Mouse (Mus musculus) forebrain, embryonic 11.5 days (tissue): ENCODE measurements around the gene Gid4. TPM values are rescaled to one million over a fixed set of nuclear protein-coding genes. Genes with fewer than 3 reads are reported as not detected.

Experiments used
- ATAC-seq: fragments of 200-750 bp; cut with Nextera tagmentation; replicated peaks from 2 replicates; pipeline ENCODE4 v1.8.0; 2017; ENCODE audit warnings: moderate TSS enrichment; ENCODE audit not compliant: low FRiP score
- DNase-seq: peaks from one replicate; pipeline ENCODE4 v3.0.0-alpha.2; 2017; ENCODE audit warnings: low spot score
- H3K27ac ChIP-seq: fragments of 300-500 bp; sonication (generic); 2 replicates; pipeline ENCODE4 v1.5.1; 2014; ENCODE audit warnings: low read depth, low read length
- H3K27me3 ChIP-seq: fragments of 300-500 bp; sonication (generic); 2 replicates; pipeline ENCODE4 v1.6.1; 2014; ENCODE audit warnings: mild to moderate bottlenecking, low read length, mixed read lengths; ENCODE audit not compliant: control insufficient read depth, insufficient read depth
- H3K36me3 ChIP-seq: fragments of 300-500 bp; sonication (generic); 2 replicates; pipeline ENCODE4 v1.6.1; 2014; ENCODE audit warnings: mild to moderate bottlenecking, low read length, moderate library complexity, mixed read lengths; ENCODE audit not compliant: control insufficient read depth, insufficient read depth
- H3K4me1 ChIP-seq: fragments of 300-500 bp; sonication (generic); replicated peaks from 2 replicates; pipeline ENCODE4 v1.6.1; 2014; ENCODE audit warnings: low read length, mixed read lengths; ENCODE audit not compliant: control insufficient read depth, insufficient read depth
- H3K4me2 ChIP-seq: fragments of 300-500 bp; sonication (generic); 2 replicates; pipeline ENCODE4 v1.6.1; 2014; ENCODE audit warnings: low read depth, mild to moderate bottlenecking, low read length, moderate library complexity, mixed read lengths; ENCODE audit not compliant: severe bottlenecking
- H3K4me3 ChIP-seq: fragments of 300-500 bp; sonication (generic); 2 replicates; pipeline ENCODE4 v1.5.1; 2014; ENCODE audit warnings: low read depth, low read length
- H3K9ac ChIP-seq: fragments of 300-500 bp; sonication (generic); 2 replicates; pipeline ENCODE4 v1.6.1; 2014; ENCODE audit warnings: low read length
- H3K9me3 ChIP-seq: fragments of 300-500 bp; sonication (generic); 2 replicates; pipeline ENCODE4 v1.6.1; 2016; ENCODE audit warnings: low read length, mixed read lengths; ENCODE audit not compliant: control insufficient read depth
- WGBS: fragments of 180-500 bp; shearing (Covaris S2); extraction: QIAGEN DNeasy Blood & Tissue Kit; methylation state at CpG from one replicate; pipeline ENCODE4 v1.1.7; 2014; 5-methylcytosine and 5-hydroxymethylcytosine counted together
- polyA plus RNA-seq: library from polyadenylated mRNA; unstranded; fragments of >200 nt; fragmentation: Nextera tagmentation; extraction: Ambion mirVana; gene quantifications from 2 replicates; pipeline ENCODE4 v1.2.1, GENCODE M21; 2014

Gene Gid4
- polyA plus RNA-seq, 1 experiment from 2014 or later: 38.5 TPM

- Histone ChIP-seq H3K4me1 (peaks cover 5% of the 10 kb centered on the region; the same call in 1 of the 2 replicates), H3K4me2 (no peak overlapping the region), H3K27ac (no peak overlapping the region), H3K9ac (no peak overlapping the region), H3K36me3 (no peaks in the 10 kb centered on the region), H3K27me3 (no peaks in the 10 kb centered on the region), H3K4me3 (no peak overlapping the region), H3K9me3 (no peaks in the 10 kb centered on the region)
- ATAC-seq (no peak), DNase-seq (no peak)
- WGBS: 86% methylated on average over 5 of the region's 5 CpGs
These were observed 31.0 kb upstream of the Gid4 start for GRCm38 (mm10) chr11:60385946-60386345.

- Histone ChIP-seq H3K9ac (no peak overlapping the region), H3K9me3 (no peaks in the 10 kb centered on the region), H3K4me3 (no peak overlapping the region), H3K27ac (no peak overlapping the region), H3K36me3 (no peaks in the 10 kb centered on the region), H3K4me1 (peaks cover 5% of the 10 kb centered on the region; the same call in 1 of the 2 replicates), H3K27me3 (no peaks in the 10 kb centered on the region), H3K4me2 (no peak overlapping the region)
- ATAC-seq (no peak), DNase-seq (no peak)
- 87% methylated on average over 2 of the region's 2 CpGs for WGBS
These were observed 29.0 kb upstream of the Gid4 start for GRCm38 (mm10) chr11:60387944-60388343.

- 88% methylated on average over 6 of the region's 6 CpGs for WGBS
- Histone ChIP-seq H3K27ac (no peak overlapping the region), H3K27me3 (no peaks in the 10 kb centered on the region), H3K9ac (no peak overlapping the region), H3K4me3 (no peak overlapping the region), H3K4me2 (no peak overlapping the region), H3K9me3 (no peaks in the 10 kb centered on the region), H3K4me1 (no peaks in the 10 kb centered on the region), H3K36me3 (no peaks in the 10 kb centered on the region)
- no peak for DNase-seq
- ATAC-seq: no peak
These were observed 25.6 kb upstream of the Gid4 start for GRCm38 (mm10) chr11:60391346-60391745.

GRCm38 (mm10) chr11:60396546-60396945, 20.4 kb upstream of the Gid4 start:
- DNase-seq: no peak
- whole genome bisulfite sequencing: 80% methylated on average over 6 of the region's 6 CpGs

GRCm38 (mm10) chr11:60397172-60397571, 19.8 kb upstream of the Gid4 start:
- H3K4me1 ChIP-seq: no peaks in the 10 kb centered on the region
- H3K9ac ChIP-seq: no peak overlapping the region
- no peak overlapping the region for H3K27ac ChIP-seq
- DNase-seq (no peak), ATAC-seq (no peak)
- no peaks in the 10 kb centered on the region; the same call in 1 of the 2 replicates for H3K36me3 ChIP-seq
- no peaks in the 10 kb centered on the region for H3K27me3 ChIP-seq
- 90% methylated on average over 2 of the region's 2 CpGs for WGBS
- H3K4me2 ChIP-seq: no peak overlapping the region
- no peaks in the 10 kb centered on the region for H3K9me3 ChIP-seq
- H3K4me3 ChIP-seq: no peak overlapping the region

More at GRCm38 (mm10) chr11:60396546-60396945, 20.4 kb upstream of the Gid4 start:
- no peaks in the 10 kb centered on the region for H3K27me3 ChIP-seq
- H3K4me3 ChIP-seq: no peak overlapping the region
- no peak overlapping the region for H3K9ac ChIP-seq
- no peaks in the 10 kb centered on the region for H3K36me3 ChIP-seq
- H3K9me3 ChIP-seq: no peaks in the 10 kb centered on the region
- H3K4me2 ChIP-seq: no peak overlapping the region
- no peak overlapping the region for H3K27ac ChIP-seq
- no peak for ATAC-seq
- no peaks in the 10 kb centered on the region for H3K4me1 ChIP-seq

- DNase-seq: no peak
- Histone ChIP-seq H3K4me2 (no peak overlapping the region), H3K9ac (no peak overlapping the region), H3K36me3 (no peaks in the 10 kb centered on the region; the same call in 1 of the 2 replicates), H3K4me1 (no peaks in the 10 kb centered on the region), H3K9me3 (no peaks in the 10 kb centered on the region), H3K4me3 (no peak overlapping the region), H3K27ac (no peak overlapping the region), H3K27me3 (no peaks in the 10 kb centered on the region)
- no peak for ATAC-seq
- 94% methylated on average over 1 of the region's 1 CpGs for WGBS
These were observed 10.3 kb upstream of the Gid4 start for GRCm38 (mm10) chr11:60406606-60407005.

GRCm38 (mm10) chr11:60412173-60412572, 4.8 kb upstream of the Gid4 start:
- H3K9ac ChIP-seq: no peak overlapping the region
- no peaks in the 10 kb centered on the region for H3K9me3 ChIP-seq
- H3K4me1 ChIP-seq: no peaks in the 10 kb centered on the region
- no peak for ATAC-seq
- peak; percentile 56 for DNase-seq
- no peak overlapping the region for H3K27ac ChIP-seq
- 21% methylated on average over 3 of the region's 3 CpGs for WGBS
- no peaks in the 10 kb centered on the region for H3K27me3 ChIP-seq
- H3K36me3 ChIP-seq: no peaks in the 10 kb centered on the region; the same call in 1 of the 2 replicates
- no peak overlapping the region for H3K4me2 ChIP-seq
- no peak overlapping the region for H3K4me3 ChIP-seq

- ATAC-seq (no peak), DNase-seq (no peak)
- Histone ChIP-seq H3K27me3 (no peaks in the 10 kb centered on the region), H3K36me3 (no peaks in the 10 kb centered on the region; the same call in 1 of the 2 replicates), H3K4me1 (no peaks in the 10 kb centered on the region), H3K4me3 (no peak overlapping the region), H3K4me2 (no peak overlapping the region), H3K27ac (no peak overlapping the region), H3K9me3 (no peaks in the 10 kb centered on the region), H3K9ac (no peak overlapping the region)
- WGBS: 85% methylated on average over 2 of the region's 2 CpGs
These were observed 4.0 kb upstream of the Gid4 start for GRCm38 (mm10) chr11:60412921-60413320.

- Histone ChIP-seq H3K9ac (peak overlapping the region; percentile 88), H3K27ac (no peak overlapping the region), H3K4me3 (peak overlapping the region; percentile 87), H3K36me3 (no peaks in the 10 kb centered on the region), H3K27me3 (no peaks in the 10 kb centered on the region), H3K4me1 (peaks cover 5% of the 10 kb centered on the region), H3K9me3 (no peaks in the 10 kb centered on the region), H3K4me2 (peak overlapping the region; percentile 80)
- WGBS: 0% methylated on average over 21 of the region's 21 CpGs
- no peak for DNase-seq
- peak; percentile 69 for ATAC-seq
These were observed 369 bp upstream of the Gid4 start for GRCm38 (mm10) chr11:60416590-60416962.
